Mouse (Mus musculus) midbrain, embryonic 15.5 days (tissue): ENCODE data around the gene Egfl8. TPM values are rescaled to one million over a fixed set of nuclear protein-coding genes. Genes with fewer than 3 reads are reported as not detected.

Experiments used
- ATAC-seq: fragments of 200-750 bp; cut with Nextera tagmentation; replicated peaks from 2 replicates; pipeline ENCODE4 v1.8.0; 2017; ENCODE audit warnings: moderate TSS enrichment
- H3K27ac ChIP-seq: fragments of 300-500 bp; sonication (generic); 2 replicates; pipeline ENCODE4 v1.5.1; 2015; ENCODE audit warnings: mild to moderate bottlenecking, inconsistent platforms
- H3K27me3 ChIP-seq: fragments of 300-500 bp; sonication (generic); replicated peaks from 2 replicates; pipeline ENCODE4 v1.6.1; 2015; ENCODE audit warnings: inconsistent platforms
- H3K36me3 ChIP-seq: fragments of 300-500 bp; sonication (generic); replicated peaks from 2 replicates; pipeline ENCODE4 v1.6.1; 2015; ENCODE audit warnings: inconsistent platforms
- H3K4me1 ChIP-seq: fragments of 300-500 bp; sonication (generic); 2 replicates; pipeline ENCODE4 v1.6.1; 2015; ENCODE audit warnings: inconsistent platforms
- H3K4me2 ChIP-seq: fragments of 300-500 bp; sonication (generic); 2 replicates; pipeline ENCODE4 v1.6.1; 2015; ENCODE audit warnings: inconsistent platforms, mild to moderate bottlenecking, moderate library complexity
- H3K4me3 ChIP-seq: fragments of 300-500 bp; sonication (generic); 2 replicates; pipeline ENCODE4 v1.5.1; 2015; ENCODE audit warnings: mild to moderate bottlenecking, inconsistent platforms
- H3K9ac ChIP-seq: fragments of 300-500 bp; sonication (generic); 2 replicates; pipeline ENCODE4 v1.6.1; 2015; ENCODE audit warnings: mild to moderate bottlenecking, inconsistent platforms
- H3K9me3 ChIP-seq: fragments of 300-500 bp; sonication (generic); 2 replicates; pipeline ENCODE4 v1.6.1; 2016; ENCODE audit warnings: inconsistent platforms
- WGBS: fragments of 180-500 bp; shearing (Covaris S2); methylation state at CpG from one replicate; pipeline ENCODE4 v1.1.7; 2015; ENCODE audit warnings: mixed read lengths; 5-methylcytosine and 5-hydroxymethylcytosine counted together
- polyA plus RNA-seq: library from polyadenylated mRNA; unstranded; fragments of >200 nt; fragmentation: Nextera tagmentation; extraction: Ambion mirVana; gene quantifications from 2 replicates; pipeline ENCODE4 v1.2.1, GENCODE M21; 2015

Egfl8 gene
- polyA plus RNA-seq, 1 experiment from 2014 or later, result 9.2 TPM

DNA sequence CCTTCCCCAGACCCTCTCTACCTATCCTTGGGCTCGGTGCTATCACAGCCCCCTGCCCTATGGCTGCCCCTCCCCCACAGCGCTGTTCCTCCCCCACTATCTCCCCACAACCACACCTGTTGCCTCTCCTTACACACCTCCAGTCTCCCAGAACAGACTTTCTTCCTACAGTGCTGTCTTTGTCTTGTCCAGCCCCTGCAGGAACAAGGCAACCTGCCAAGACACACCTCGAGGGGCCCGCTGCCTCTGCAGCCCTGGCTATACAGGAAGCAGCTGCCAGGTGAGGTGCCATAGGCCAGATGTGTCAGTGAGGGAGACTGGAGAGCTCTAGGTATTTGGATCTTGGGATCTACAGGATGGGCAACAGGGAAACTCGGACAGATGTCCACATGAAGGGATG, 39.2 kb downstream of the Egfl8 start:
- Histone ChIP-seq H3K27me3 (no peaks in the 10 kb centered on the region), H3K27ac (no peak overlapping the region), H3K4me1 (no peaks in the 10 kb centered on the region), H3K4me3 (no peak overlapping the region), H3K9ac (no peak overlapping the region), H3K4me2 (no peak overlapping the region), H3K36me3 (no peaks in the 10 kb centered on the region), H3K9me3 (no peaks in the 10 kb centered on the region)
- WGBS, result 72% methylated on average over 5 of the region's 5 CpGs
- ATAC-seq, result no peak

DNA sequence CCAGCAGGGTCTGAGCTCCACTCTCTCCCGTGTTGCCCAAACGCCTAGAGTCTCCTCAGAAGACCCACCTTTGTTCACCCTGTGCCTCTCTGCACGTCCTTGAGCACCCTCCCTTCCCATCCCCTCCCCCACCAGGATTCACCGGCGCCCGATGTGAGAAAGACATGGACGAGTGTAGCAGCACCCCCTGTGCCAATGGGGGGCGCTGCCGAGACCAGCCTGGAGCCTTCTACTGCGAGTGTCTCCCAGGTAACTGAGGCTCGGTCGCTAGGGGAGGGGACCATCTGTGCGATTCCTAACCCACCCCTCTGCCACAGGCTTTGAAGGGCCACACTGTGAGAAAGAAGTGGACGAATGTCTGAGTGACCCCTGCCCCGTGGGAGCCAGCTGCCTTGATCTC, 43.4 kb downstream of the Egfl8 start:
- no peak for ATAC-seq
- H3K4me3 ChIP-seq, result no peak overlapping the region
- no peaks in the 10 kb centered on the region for H3K4me1 ChIP-seq
- H3K9me3 ChIP-seq, result no peaks in the 10 kb centered on the region
- no peak overlapping the region for H3K27ac ChIP-seq
- 10% methylated on average over 15 of the region's 15 CpGs for WGBS
- H3K27me3 ChIP-seq, result 0 out of 2 replicates have a peak, but pooled peaks cover 1% of the 10 kb centered on the region
- H3K36me3 ChIP-seq, result no peaks in the 10 kb centered on the region
- no peak overlapping the region for H3K4me2 ChIP-seq
- no peak overlapping the region for H3K9ac ChIP-seq

DNA sequence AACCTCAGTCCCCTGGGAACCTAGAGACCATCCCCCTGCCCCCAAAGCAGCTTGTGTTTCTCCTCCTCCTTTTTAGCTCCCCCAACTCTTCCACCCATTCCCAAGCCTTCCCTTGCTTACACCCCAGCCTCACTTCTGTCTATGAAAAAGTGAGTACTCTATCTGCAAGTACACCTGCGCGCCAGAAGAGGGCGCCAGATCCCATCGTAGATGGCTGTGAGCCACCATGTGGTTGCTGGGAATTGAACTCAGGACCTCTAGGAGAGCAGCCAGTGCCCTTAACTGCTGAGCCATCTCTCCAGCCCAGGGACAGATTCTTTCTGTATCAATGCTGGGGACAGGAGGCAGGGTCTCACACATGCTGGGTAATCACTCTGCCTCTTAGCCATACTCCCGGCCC, 43.9 kb downstream of the Egfl8 start:
- Histone ChIP-seq H3K9me3 (no peaks in the 10 kb centered on the region), H3K4me3 (no peak overlapping the region), H3K9ac (no peak overlapping the region), H3K4me1 (no peaks in the 10 kb centered on the region), H3K27me3 (0 out of 2 replicates have a peak, but pooled peaks cover 5% of the 10 kb centered on the region), H3K36me3 (no peaks in the 10 kb centered on the region), H3K27ac (no peak overlapping the region), H3K4me2 (no peak overlapping the region)
- ATAC-seq, result no peak
- WGBS, result 12% methylated on average over 5 of the region's 5 CpGs

DNA sequence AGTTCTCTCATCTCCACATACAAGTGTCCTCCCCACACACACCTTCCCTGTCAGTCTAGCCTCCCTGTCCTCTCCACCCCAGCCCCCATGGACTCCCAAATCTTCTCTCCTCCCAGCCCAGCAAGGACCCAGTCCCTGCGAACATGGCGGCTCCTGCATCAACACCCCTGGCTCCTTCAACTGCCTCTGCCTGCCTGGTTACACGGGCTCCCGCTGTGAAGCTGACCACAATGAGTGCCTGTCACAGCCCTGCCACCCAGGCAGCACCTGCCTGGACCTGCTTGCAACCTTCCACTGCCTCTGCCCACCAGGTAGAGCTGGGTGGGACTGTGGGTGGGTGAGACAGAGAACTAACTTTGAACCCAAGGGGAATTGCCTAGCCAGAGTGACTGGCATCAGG, 45.9 kb downstream of the Egfl8 start:
- Histone ChIP-seq H3K9me3 (no peaks in the 10 kb centered on the region), H3K9ac (no peak overlapping the region), H3K4me2 (no peak overlapping the region), H3K4me3 (no peak overlapping the region), H3K4me1 (no peaks in the 10 kb centered on the region), H3K36me3 (no peaks in the 10 kb centered on the region), H3K27ac (no peak overlapping the region), H3K27me3 (0 out of 2 replicates have a peak, but pooled peaks cover 5% of the 10 kb centered on the region)
- no peak for ATAC-seq
- WGBS, result 67% methylated on average over 4 of the region's 4 CpGs

DNA sequence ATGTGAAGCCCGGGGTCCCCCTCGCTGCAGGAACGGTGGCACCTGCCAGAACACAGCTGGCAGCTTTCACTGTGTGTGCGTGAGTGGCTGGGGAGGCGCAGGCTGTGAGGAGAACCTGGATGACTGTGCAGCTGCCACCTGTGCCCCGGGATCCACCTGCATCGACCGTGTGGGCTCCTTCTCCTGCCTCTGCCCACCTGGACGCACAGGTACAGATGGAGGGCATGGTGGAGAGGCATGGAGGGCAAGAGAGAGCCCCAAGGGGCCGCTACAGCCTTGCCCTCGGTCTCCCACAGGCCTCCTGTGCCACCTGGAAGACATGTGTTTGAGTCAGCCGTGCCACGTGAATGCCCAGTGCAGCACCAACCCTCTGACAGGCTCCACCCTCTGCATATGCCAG, 47.4 kb downstream of the Egfl8 start:
- ATAC-seq, result no peak
- Histone ChIP-seq H3K27ac (no peak overlapping the region), H3K27me3 (0 out of 2 replicates have a peak, but pooled peaks cover 5% of the 10 kb centered on the region), H3K4me3 (no peak overlapping the region), H3K9me3 (no peaks in the 10 kb centered on the region), H3K4me2 (no peak overlapping the region), H3K9ac (no peak overlapping the region), H3K4me1 (no peaks in the 10 kb centered on the region), H3K36me3 (no peaks in the 10 kb centered on the region)
- 79% methylated on average over 13 of the region's 13 CpGs for WGBS

DNA sequence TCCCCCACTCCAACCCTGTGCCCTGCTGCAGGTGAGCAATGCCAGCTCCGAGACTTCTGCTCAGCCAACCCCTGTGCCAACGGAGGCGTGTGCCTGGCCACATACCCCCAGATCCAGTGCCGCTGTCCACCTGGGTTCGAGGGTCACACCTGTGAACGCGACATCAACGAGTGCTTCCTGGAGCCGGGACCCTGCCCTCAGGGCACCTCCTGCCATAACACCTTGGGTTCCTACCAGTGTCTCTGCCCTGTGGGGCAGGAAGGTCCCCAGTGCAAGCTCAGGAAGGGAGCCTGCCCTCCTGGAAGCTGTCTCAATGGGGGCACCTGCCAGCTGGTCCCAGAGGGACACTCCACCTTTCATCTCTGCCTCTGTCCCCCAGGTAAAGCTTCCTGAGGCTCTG, 48.5 kb downstream of the Egfl8 start:
- H3K9ac ChIP-seq, result no peak overlapping the region
- H3K4me1 ChIP-seq, result no peaks in the 10 kb centered on the region
- 0 out of 2 replicates have a peak, but pooled peaks cover 5% of the 10 kb centered on the region for H3K27me3 ChIP-seq
- no peaks in the 10 kb centered on the region for H3K9me3 ChIP-seq
- no peak overlapping the region for H3K27ac ChIP-seq
- H3K36me3 ChIP-seq, result no peaks in the 10 kb centered on the region
- no peak overlapping the region for H3K4me2 ChIP-seq
- ATAC-seq, result no peak
- WGBS, result 64% methylated on average over 9 of the region's 9 CpGs
- H3K4me3 ChIP-seq, result no peak overlapping the region

DNA sequence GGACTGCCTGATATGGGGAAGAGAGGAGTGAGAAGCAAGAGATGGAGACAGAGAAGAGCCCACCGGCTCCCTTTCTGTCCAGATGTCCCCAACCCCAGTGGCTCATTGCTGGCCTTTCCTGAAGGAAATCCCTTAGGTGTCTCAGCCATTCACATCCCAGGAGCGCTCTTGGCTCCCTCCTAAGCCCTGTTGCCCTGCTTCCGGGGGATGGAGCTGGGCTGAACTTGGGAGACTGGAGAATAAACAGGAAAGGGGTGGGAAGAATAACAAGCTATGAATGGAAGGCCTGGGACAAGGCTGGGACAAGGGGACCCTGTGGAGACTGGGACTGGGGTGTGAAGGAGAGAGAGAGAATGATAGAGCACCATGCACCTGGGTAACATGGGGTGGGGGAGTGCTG, 51.0 kb downstream of the Egfl8 start:
- ATAC-seq, result no peak
- WGBS, result 64% methylated on average over 3 of the region's 3 CpGs
- H3K4me1 ChIP-seq, result no peaks in the 10 kb centered on the region
- 0 out of 2 replicates have a peak overlapping the region, but pooled peaks have one; percentile 21 for H3K27ac ChIP-seq
- no peak overlapping the region for H3K4me3 ChIP-seq
- H3K27me3 ChIP-seq, result 0 out of 2 replicates have a peak, but pooled peaks cover 5% of the 10 kb centered on the region
- H3K9ac ChIP-seq, result no peak overlapping the region
- H3K4me2 ChIP-seq, result 0 out of 2 replicates have a peak overlapping the region, but pooled peaks have one; percentile 12
- no peaks in the 10 kb centered on the region for H3K36me3 ChIP-seq
- H3K9me3 ChIP-seq, result no peaks in the 10 kb centered on the region

DNA sequence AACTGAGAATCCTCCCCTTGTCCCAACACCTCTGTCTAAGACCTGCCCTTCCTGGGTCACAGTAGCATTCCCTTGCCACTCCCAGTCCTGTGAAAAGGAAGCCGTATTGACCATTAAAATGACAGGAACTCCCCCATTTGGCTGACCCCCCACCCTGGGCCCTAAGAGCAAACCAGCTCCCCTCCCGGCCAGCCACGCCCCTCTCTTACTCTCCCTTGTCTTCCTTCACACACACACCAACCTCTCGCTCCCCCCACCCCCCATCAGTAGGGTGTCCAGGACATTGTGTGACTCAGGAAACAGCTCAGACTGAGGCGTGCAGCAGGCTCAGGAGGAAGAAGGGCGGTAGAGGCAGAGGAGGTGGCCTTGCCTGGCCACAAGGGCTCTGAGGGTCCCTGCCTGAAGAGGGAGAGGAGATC, 51.8 kb downstream of the Egfl8 start, which contains the start of gene Notch4:
Gene Notch4, plus strand, starts transcription at position 266 of the 419 bp plus-strand sequence.
- ATAC-seq, result no peak
- no peak within 1 kb of the TSS for H3K9ac ChIP-seq

DNA sequence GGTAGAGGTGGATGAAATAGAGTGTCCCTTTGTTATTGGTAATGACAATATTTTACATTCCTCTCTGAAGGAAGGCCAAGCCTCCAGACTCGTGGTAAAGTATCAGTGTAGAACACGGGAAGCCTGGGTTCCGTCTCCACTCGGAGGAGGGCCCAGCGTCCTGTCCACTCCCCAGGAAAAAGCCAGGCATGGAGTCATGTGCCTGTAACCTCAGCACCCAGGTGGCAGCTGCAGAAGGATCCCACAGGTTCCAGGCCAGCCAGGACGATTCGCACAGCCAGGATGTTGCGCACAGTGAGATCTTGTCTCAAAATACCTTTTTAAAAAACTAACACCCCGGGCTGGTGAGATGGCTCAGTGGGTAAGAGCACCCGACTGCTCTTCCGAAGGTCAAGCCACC, 52.4 kb downstream of the Egfl8 start:
- WGBS, result 76% methylated on average over 11 of the region's 11 CpGs
- no peak for ATAC-seq
- no peaks in the 10 kb centered on the region for H3K36me3 ChIP-seq
- H3K27ac ChIP-seq, result no peak overlapping the region
- 0 out of 2 replicates have a peak, but pooled peaks cover 5% of the 10 kb centered on the region for H3K27me3 ChIP-seq
- H3K9me3 ChIP-seq, result no peaks in the 10 kb centered on the region
- H3K4me1 ChIP-seq, result no peaks in the 10 kb centered on the region
- H3K4me2 ChIP-seq, result no peak overlapping the region
- no peak overlapping the region for H3K9ac ChIP-seq
- H3K4me3 ChIP-seq, result no peak overlapping the region

More for the DNA sequence above, 51.8 kb downstream of the Egfl8 start, which contains the start of gene Notch4:
- Histone ChIP-seq H3K9me3 (no peaks in the 10 kb centered on the region), H3K27ac (0 out of 2 replicates have a peak within 1 kb of the TSS, but pooled peaks have one; percentile 21), H3K4me3 (no peak within 1 kb of the TSS), H3K4me1 (no peaks in the 10 kb centered on the region), H3K36me3 (no peaks in the 10 kb centered on the region), H3K27me3 (0 out of 2 replicates have a peak, but pooled peaks cover 5% of the 10 kb centered on the region), H3K4me2 (0 out of 2 replicates have a peak within 1 kb of the TSS, but pooled peaks have one; percentile 12)
- 17% methylated on average over 6 of the region's 6 CpGs for WGBS

Other genes with a start within 250 kb of the Egfl8 start
- gene Btnl1, start 238.8 kb downstream of the Egfl8 start, polyA plus RNA-seq, result not detected in 2 replicates
- gene BC051142, start 217.2 kb downstream of the Egfl8 start, polyA plus RNA-seq, result 5.8 and 7.1 TPM in 2 replicates
- gene Btnl4, start 138.7 kb downstream of the Egfl8 start, polyA plus RNA-seq, result not detected in 2 replicates
- gene Btnl6, start 98.6 kb downstream of the Egfl8 start, polyA plus RNA-seq, result not detected in 2 replicates
- 7.2 and 11.8 TPM in 2 replicates for gene Notch4, start 51.7 kb downstream of the Egfl8 start, polyA plus RNA-seq
- 3.8 and 5.1 TPM in 2 replicates for gene Gpsm3, start 26.2 kb downstream of the Egfl8 start, polyA plus RNA-seq
- 10.2 and 10.7 TPM in 2 replicates for gene Pbx2, start 24.7 kb downstream of the Egfl8 start, polyA plus RNA-seq
- 1.7 and 1.8 TPM in 2 replicates for gene Ager, start 18.1 kb downstream of the Egfl8 start, polyA plus RNA-seq
- gene Rnf5, start 12.3 kb downstream of the Egfl8 start, polyA plus RNA-seq, result 306 and 313 TPM in 2 replicates
- 128 and 130 TPM in 2 replicates for gene Agpat1, start 11.7 kb downstream of the Egfl8 start, polyA plus RNA-seq
- gene Ppt2, start 12.5 kb upstream of the Egfl8 start, polyA plus RNA-seq, result 20.0 and 20.9 TPM in 2 replicates
- gene Prrt1, start 13.6 kb upstream of the Egfl8 start, polyA plus RNA-seq, result 10.7 and 10.8 TPM in 2 replicates
- gene Fkbpl, start 28.8 kb upstream of the Egfl8 start, polyA plus RNA-seq, result 14.6 and 16.0 TPM in 2 replicates
- gene Atf6b, start 31.2 kb upstream of the Egfl8 start, polyA plus RNA-seq, result 123 and 125 TPM in 2 replicates
- gene Tnxb, start 54.6 kb upstream of the Egfl8 start, polyA plus RNA-seq, result 0.18 and 0.24 TPM in 2 replicates
- 0.22 TPM in 2 replicates for gene C4b, start 127.9 kb upstream of the Egfl8 start, polyA plus RNA-seq
- gene Cyp21a1, start 188.6 kb upstream of the Egfl8 start, polyA plus RNA-seq, result not detected in 2 replicates
- gene Stk19, start 221.0 kb upstream of the Egfl8 start, polyA plus RNA-seq, result 41.2 and 50.4 TPM in 2 replicates
- gene Dxo, start 221.0 kb upstream of the Egfl8 start, polyA plus RNA-seq, result 75.0 and 79.1 TPM in 2 replicates
- 67.4 and 73.8 TPM in 2 replicates for gene Skiv2l, start 234.2 kb upstream of the Egfl8 start, polyA plus RNA-seq
- gene Nelfe, start 234.4 kb upstream of the Egfl8 start, polyA plus RNA-seq, result 76.3 and 82.3 TPM in 2 replicates
- gene Cfb, start 246.5 kb upstream of the Egfl8 start, polyA plus RNA-seq, result 2.6 and 3.3 TPM in 2 replicates